Mouse (Mus musculus): Measurements from ENCODE around the gene Adgrg1.
A peak's percentile ranks its signal among the peaks of the same experiment; 100 is the strongest.

Gene Adgrg1

GRCm38 (mm10) chr8:94978131-94978530 lies 3.6 kb downstream of the Adgrg1 start:
- no peak for DNase-seq

- DNase-seq, result no peak
Observed at GRCm38 (mm10) chr8:94978593-94979319, 4.2 kb downstream of the Adgrg1 start.

GRCm38 (mm10) chr8:94980176-94980575 lies 5.6 kb downstream of the Adgrg1 start:
- no peak for DNase-seq

GRCm38 (mm10) chr8:94980976-94981375 lies 6.4 kb downstream of the Adgrg1 start:
- DNase-seq, result no peak

GRCm38 (mm10) chr8:94981848-94982247 lies 7.3 kb downstream of the Adgrg1 start:
- DNase-seq, result no peak

- DNase-seq, result no peak
Observed at GRCm38 (mm10) chr8:94983146-94983545, 8.6 kb downstream of the Adgrg1 start.

- DNase-seq, result peak; percentile 68
Observed at GRCm38 (mm10) chr8:94983881-94984516, 9.4 kb downstream of the Adgrg1 start.

- DNase-seq, result no peak
Observed at GRCm38 (mm10) chr8:94985023-94985422, 10.5 kb downstream of the Adgrg1 start.

GRCm38 (mm10) chr8:94986676-94987075 lies 12.1 kb downstream of the Adgrg1 start:
- no peak for DNase-seq

GRCm38 (mm10) chr8:94987553-94987952 lies 13.0 kb downstream of the Adgrg1 start:
- no peak for DNase-seq

- no peak for DNase-seq
Observed at GRCm38 (mm10) chr8:94988619-94989018, 14.1 kb downstream of the Adgrg1 start.

GRCm38 (mm10) chr8:94989711-94990110 lies 15.2 kb downstream of the Adgrg1 start:
- no peak for DNase-seq

- no peak for DNase-seq
Observed at GRCm38 (mm10) chr8:94990598-94991453, 16.3 kb downstream of the Adgrg1 start.

- DNase-seq, result no peak
Observed at GRCm38 (mm10) chr8:94991454-94991994, 17.0 kb downstream of the Adgrg1 start.

GRCm38 (mm10) chr8:94992010-94992409 lies 17.5 kb downstream of the Adgrg1 start:
- DNase-seq, result no peak

- DNase-seq, result peak; percentile 60
Observed at GRCm38 (mm10) chr8:94992534-94992933, 18.0 kb downstream of the Adgrg1 start.

GRCm38 (mm10) chr8:94992996-94993724 lies 18.6 kb downstream of the Adgrg1 start:
- no peak for DNase-seq

GRCm38 (mm10) chr8:94994006-94994405 lies 19.5 kb downstream of the Adgrg1 start:
- peak; percentile 81 for DNase-seq

- DNase-seq, result no peak
Observed at GRCm38 (mm10) chr8:94994510-94994909, 20.0 kb downstream of the Adgrg1 start.

- no peak for DNase-seq
Observed at GRCm38 (mm10) chr8:94995336-94995893, 20.9 kb downstream of the Adgrg1 start.

GRCm38 (mm10) chr8:94996037-94996436 lies 21.5 kb downstream of the Adgrg1 start:
- no peak for DNase-seq

All from right cerebral cortex, postnatal 25 days (tissue).